Mouse (Mus musculus) intestine, embryonic 15.5 days (tissue): ENCODE results near the gene Tmem30c. TPM values are rescaled to one million over a fixed set of nuclear protein-coding genes. Genes with fewer than 3 reads are reported as not detected.

Experiments
- ATAC-seq: fragments of 200-750 bp; cut with Nextera tagmentation; 2 replicates; pipeline ENCODE4 v1.8.0; 2017; ENCODE audit warnings: moderate TSS enrichment, moderate library complexity
- H3K27ac ChIP-seq: fragments of 300-500 bp; sonication (generic); 2 replicates; pipeline ENCODE4 v1.5.1; 2015; ENCODE audit warnings: mild to moderate bottlenecking, inconsistent platforms
- H3K27me3 ChIP-seq: fragments of 300-500 bp; sonication (generic); replicated peaks from 2 replicates; pipeline ENCODE4 v1.6.1; 2015; ENCODE audit warnings: inconsistent platforms
- H3K36me3 ChIP-seq: fragments of 300-500 bp; sonication (generic); 2 replicates; pipeline ENCODE4 v1.6.1; 2015; ENCODE audit warnings: inconsistent platforms
- H3K4me1 ChIP-seq: fragments of 300-500 bp; sonication (generic); replicated peaks from 2 replicates; pipeline ENCODE4 v1.6.1; 2015; ENCODE audit warnings: inconsistent platforms
- H3K4me2 ChIP-seq: fragments of 300-500 bp; sonication (generic); replicated peaks from 2 replicates; pipeline ENCODE4 v1.6.1; 2015; ENCODE audit warnings: mild to moderate bottlenecking, inconsistent platforms
- H3K4me3 ChIP-seq: fragments of 300-500 bp; sonication (generic); replicated peaks from 2 replicates; pipeline ENCODE4 v1.5.1; 2015; ENCODE audit warnings: inconsistent platforms
- H3K9ac ChIP-seq: fragments of 300-500 bp; sonication (generic); 2 replicates; pipeline ENCODE4 v1.6.1; 2015; ENCODE audit warnings: inconsistent platforms
- H3K9me3 ChIP-seq: fragments of 300-500 bp; sonication (generic); 2 replicates; pipeline ENCODE4 v1.6.1; 2016; ENCODE audit warnings: inconsistent platforms
- WGBS: fragments of 180-500 bp; shearing (Covaris S2); methylation state at CpG from one replicate; pipeline ENCODE4 v1.1.7; 2015; 5-methylcytosine and 5-hydroxymethylcytosine counted together
- polyA plus RNA-seq: library from polyadenylated mRNA; unstranded; fragments of >200 nt; fragmentation: Nextera tagmentation; extraction: Ambion mirVana; gene quantifications from 2 replicates; pipeline ENCODE4 v1.2.1, GENCODE M21; 2015

The Tmem30c gene
- polyA plus RNA-seq, 1 experiment from 2014 or later, result not detected

- no peak overlapping the region for H3K27ac ChIP-seq
- 79% methylated on average over 8 of the region's 8 CpGs for whole genome bisulfite sequencing
Measured at GRCm38 (mm10) chr16:57281417-57281816, 11.2 kb downstream of the Tmem30c start.

GRCm38 (mm10) chr16:57280221-57281217, 12.1 kb downstream of the Tmem30c start:
- no peak for ATAC-seq

More at GRCm38 (mm10) chr16:57281417-57281816, 11.2 kb downstream of the Tmem30c start:
- Histone ChIP-seq H3K9ac (no peak overlapping the region), H3K4me3 (no peak overlapping the region), H3K27me3 (no peaks in the 10 kb centered on the region), H3K9me3 (no peaks in the 10 kb centered on the region), H3K4me2 (no peak overlapping the region), H3K36me3 (no peaks in the 10 kb centered on the region), H3K4me1 (no peaks in the 10 kb centered on the region)
- ATAC-seq, result no peak

GRCm38 (mm10) chr16:57278976-57279626, 13.6 kb downstream of the Tmem30c start:
- Histone ChIP-seq H3K4me2 (no peak overlapping the region), H3K4me1 (no peaks in the 10 kb centered on the region), H3K36me3 (no peaks in the 10 kb centered on the region), H3K9ac (no peak overlapping the region), H3K9me3 (no peaks in the 10 kb centered on the region), H3K27ac (no peak overlapping the region), H3K27me3 (no peaks in the 10 kb centered on the region), H3K4me3 (no peak overlapping the region)
- ATAC-seq, result no peak
- WGBS, result 86% methylated on average over 10 of the region's 12 CpGs

More at GRCm38 (mm10) chr16:57280221-57281217, 12.1 kb downstream of the Tmem30c start:
- no peaks in the 10 kb centered on the region for H3K27me3 ChIP-seq
- H3K4me1 ChIP-seq, result no peaks in the 10 kb centered on the region
- H3K27ac ChIP-seq, result no peak overlapping the region
- H3K9me3 ChIP-seq, result no peaks in the 10 kb centered on the region
- H3K9ac ChIP-seq, result no peak overlapping the region
- H3K4me2 ChIP-seq, result no peak overlapping the region
- 86% methylated on average over 31 of the region's 31 CpGs for WGBS
- no peaks in the 10 kb centered on the region for H3K36me3 ChIP-seq
- H3K4me3 ChIP-seq, result no peak overlapping the region

- H3K4me1 ChIP-seq, result 0 out of 2 replicates have a peak, but pooled peaks cover 2% of the 10 kb centered on the region
- H3K9ac ChIP-seq, result no peak overlapping the region
- WGBS, result 94% methylated on average over 13 of the region's 13 CpGs
- H3K4me2 ChIP-seq, result no peak overlapping the region
- H3K4me3 ChIP-seq, result no peak overlapping the region
- H3K27me3 ChIP-seq, result no peaks in the 10 kb centered on the region
- no peak for ATAC-seq
- H3K9me3 ChIP-seq, result no peaks in the 10 kb centered on the region
- no peak overlapping the region for H3K27ac ChIP-seq
- no peaks in the 10 kb centered on the region for H3K36me3 ChIP-seq
Measured at GRCm38 (mm10) chr16:57269751-57270150, 22.9 kb downstream of the Tmem30c start.

GRCm38 (mm10) chr16:57268058-57268841, 24.4 kb downstream of the Tmem30c start:
- Histone ChIP-seq H3K9me3 (no peaks in the 10 kb centered on the region), H3K27ac (no peak overlapping the region), H3K4me2 (no peak overlapping the region), H3K36me3 (no peaks in the 10 kb centered on the region), H3K4me1 (0 out of 2 replicates have a peak, but pooled peaks cover 2% of the 10 kb centered on the region), H3K4me3 (no peak overlapping the region), H3K27me3 (no peaks in the 10 kb centered on the region), H3K9ac (no peak overlapping the region)
- WGBS, result 82% methylated on average over 14 of the region's 14 CpGs
- no peak for ATAC-seq

- ATAC-seq, result peak; percentile 61
- Histone ChIP-seq H3K9me3 (no peaks in the 10 kb centered on the region), H3K36me3 (no peaks in the 10 kb centered on the region), H3K4me3 (no peak overlapping the region), H3K27me3 (no peaks in the 10 kb centered on the region), H3K9ac (no peak overlapping the region), H3K27ac (0 out of 2 replicates have a peak overlapping the region, but pooled peaks have one; percentile 32), H3K4me1 (0 out of 2 replicates have a peak, but pooled peaks cover 2% of the 10 kb centered on the region), H3K4me2 (no peak overlapping the region)
- WGBS, result 13% methylated on average over 1 of the region's 1 CpGs
Measured at GRCm38 (mm10) chr16:57267068-57267467, 25.6 kb downstream of the Tmem30c start.

GRCm38 (mm10) chr16:57260152-57260551, 32.5 kb downstream of the Tmem30c start:
- Histone ChIP-seq H3K27me3 (no peaks in the 10 kb centered on the region), H3K36me3 (no peaks in the 10 kb centered on the region), H3K9ac (no peak overlapping the region), H3K27ac (no peak overlapping the region), H3K9me3 (no peaks in the 10 kb centered on the region), H3K4me1 (no peaks in the 10 kb centered on the region), H3K4me3 (no peak overlapping the region), H3K4me2 (no peak overlapping the region)
- 83% methylated on average over 10 of the region's 10 CpGs for WGBS
- ATAC-seq, result no peak

GRCm38 (mm10) chr16:57259356-57260083, 33.1 kb downstream of the Tmem30c start:
- Histone ChIP-seq H3K27ac (no peak overlapping the region), H3K9ac (no peak overlapping the region), H3K27me3 (no peaks in the 10 kb centered on the region), H3K36me3 (no peaks in the 10 kb centered on the region), H3K4me1 (no peaks in the 10 kb centered on the region), H3K4me3 (no peak overlapping the region), H3K4me2 (no peak overlapping the region), H3K9me3 (no peaks in the 10 kb centered on the region)
- no peak for ATAC-seq
- 82% methylated on average over 13 of the region's 13 CpGs for WGBS

- Histone ChIP-seq H3K4me1 (no peaks in the 10 kb centered on the region), H3K27me3 (no peaks in the 10 kb centered on the region), H3K36me3 (no peaks in the 10 kb centered on the region), H3K9me3 (no peaks in the 10 kb centered on the region), H3K4me2 (no peak overlapping the region), H3K27ac (peak overlapping the region; percentile 73), H3K9ac (no peak overlapping the region), H3K4me3 (no peak overlapping the region)
- peak; percentile 77 for ATAC-seq
- WGBS, result 20% methylated on average over 7 of the region's 7 CpGs
Measured at GRCm38 (mm10) chr16:57251589-57252421, 40.9 kb downstream of the Tmem30c start.

- Histone ChIP-seq H3K4me3 (no peak overlapping the region), H3K4me2 (no peak overlapping the region), H3K9me3 (no peaks in the 10 kb centered on the region), H3K36me3 (no peaks in the 10 kb centered on the region), H3K4me1 (no peaks in the 10 kb centered on the region), H3K27ac (peak overlapping the region; percentile 73; the same call in 1 of the 2 replicates), H3K27me3 (no peaks in the 10 kb centered on the region), H3K9ac (no peak overlapping the region)
- no peak for ATAC-seq
- 78% methylated on average over 4 of the region's 4 CpGs for WGBS
Measured at GRCm38 (mm10) chr16:57250991-57251390, 41.7 kb downstream of the Tmem30c start.

- no peak for ATAC-seq
- no peaks in the 10 kb centered on the region for H3K36me3 ChIP-seq
- no peaks in the 10 kb centered on the region for H3K4me1 ChIP-seq
Measured at GRCm38 (mm10) chr16:57247464-57247863, 45.2 kb downstream of the Tmem30c start.

More at GRCm38 (mm10) chr16:57247464-57247863, 45.2 kb downstream of the Tmem30c start:
- H3K27ac ChIP-seq, result no peak overlapping the region
- WGBS, result 77% methylated on average over 4 of the region's 4 CpGs
- H3K9me3 ChIP-seq, result no peaks in the 10 kb centered on the region
- H3K27me3 ChIP-seq, result no peaks in the 10 kb centered on the region
- no peak overlapping the region for H3K9ac ChIP-seq
- H3K4me3 ChIP-seq, result no peak overlapping the region
- H3K4me2 ChIP-seq, result no peak overlapping the region
